Mouse (Mus musculus) cerebellum, adult 2 months (tissue): ENCODE measurements around the gene Galm. TPM values are rescaled to one million over a fixed set of nuclear protein-coding genes. Genes with fewer than 3 reads are reported as not detected.
"Not testable (repeated sequence)": the region's sequence is repeated elsewhere in the genome, so short reads cannot be mapped to it uniquely, and the experiment has no call there.

ENCODE experiments used
- DNase-seq, 2 experiments: peaks; one replicate each; pipeline ENCODE4 v3.0.0; 2021
- H3K27ac ChIP-seq: fragments of 200-500 bp; 2 replicates; pipeline ENCODE4 v1.5.1; 2012; ENCODE audit warnings: low read length, control low read depth, inconsistent platforms; ENCODE audit not compliant: insufficient read depth
- H3K27me3 ChIP-seq: fragments of 200-500 bp; 2 replicates; pipeline ENCODE4 v1.6.1; 2012; ENCODE audit warnings: inconsistent platforms, mild to moderate bottlenecking, low read length, moderate library complexity; ENCODE audit not compliant: control insufficient read depth, insufficient read depth
- H3K4me1 ChIP-seq: fragments of 200-500 bp; 2 replicates; pipeline ENCODE4 v1.6.1; 2011; ENCODE audit warnings: low read length; ENCODE audit not compliant: control insufficient read depth, insufficient read depth
- H3K4me3 ChIP-seq: fragments of 200-500 bp; replicated peaks from 2 replicates; pipeline ENCODE3; 2011; ENCODE audit warnings: mild to moderate bottlenecking, low read depth, low read length, control low read depth; ENCODE audit not compliant: insufficient read depth
- CTCF ChIP-seq: fragments of 200-500 bp; IDR thresholded peaks from 2 replicates; pipeline ENCODE4 v1.5.1; 2011; ENCODE audit warnings: low read depth, mild to moderate bottlenecking, control low read depth, low read length, moderate library complexity, borderline replicate concordance; ENCODE audit not compliant: insufficient read depth
- POLR2A ChIP-seq: fragments of 200-500 bp; IDR thresholded peaks from 2 replicates; pipeline ENCODE4 v1.6.1; 2011; ENCODE audit warnings: low read length, control low read depth, borderline replicate concordance; ENCODE audit not compliant: insufficient read depth
- WGBS: fragments of 180-500 bp; shearing (Covaris S2); methylation state at CpG from one replicate; pipeline ENCODE4 v1.1.7; 2018; 5-methylcytosine and 5-hydroxymethylcytosine counted together
- polyA plus RNA-seq: library from polyadenylated mRNA; depleted of rRNA; stranded (reverse); fragments of >200 nt; gene quantifications from 2 replicates; pipeline ENCODE4 v1.2.3, GENCODE M21; 2012

Gene Galm
- polyA plus RNA-seq, 1 experiment, result 3.4 TPM

GRCm38 (mm10) chr17:80206671-80207581 lies 79.7 kb downstream of the Galm start, which contains the start of the genes Srsf7 and Ttc39d:
Gene Srsf7, minus strand, starts transcription at chr17:80207307.
Gene Ttc39d, plus strand, starts transcription at chr17:80207460.
- peak; percentile 98 to 99 for DNase-seq
- peak within 1 kb of the TSS; percentile 60 for H3K4me3 ChIP-seq
- H3K27me3 ChIP-seq, result no peaks in the 10 kb centered on the region
- H3K4me1 ChIP-seq, result no peaks in the 10 kb centered on the region
- peak within 1 kb of the TSS; percentile 85 for H3K27ac ChIP-seq
- TF ChIP-seq POLR2A, result peak; percentile 100
- TF ChIP-seq CTCF, result no peak
- under 1% methylated on average over 90 of the region's 95 CpGs for WGBS

- not testable (repeated sequence) for H3K27me3 ChIP-seq, H3K27ac ChIP-seq, H3K4me1 ChIP-seq, H3K4me3 ChIP-seq, DNase-seq
- WGBS, result 96% methylated on average over 4 of the region's 4 CpGs
Measured at GRCm38 (mm10) chr17:80213998-80214397, 86.7 kb downstream of the Galm start.

DNA sequence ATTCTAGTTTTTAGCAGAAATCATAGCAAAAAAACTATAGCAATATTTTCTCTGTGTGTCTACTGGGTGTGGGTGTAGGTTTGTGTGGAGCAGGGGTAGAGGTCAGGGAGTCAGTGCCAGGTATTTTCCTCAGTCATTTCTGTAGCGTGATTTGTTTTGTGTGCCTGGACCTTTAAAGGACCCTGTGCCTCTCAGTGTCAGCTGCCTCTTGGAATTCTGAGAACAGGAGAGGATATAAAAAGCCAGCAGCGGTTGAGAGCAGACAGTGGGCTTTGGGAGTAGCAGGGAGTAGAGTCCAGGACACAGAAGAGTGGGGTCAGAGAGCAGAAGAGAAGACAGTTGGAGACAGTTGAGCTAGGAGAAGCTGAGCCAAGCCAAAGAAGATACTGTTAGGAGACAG lies 92.9 kb downstream of the Galm start:
- no peak overlapping the region for H3K27ac ChIP-seq
- no peak for TF ChIP-seq CTCF
- no peak for TF ChIP-seq POLR2A
- no peaks in the 10 kb centered on the region for H3K4me1 ChIP-seq
- 74% methylated on average over 2 of the region's 2 CpGs for WGBS
- H3K27me3 ChIP-seq, result no peaks in the 10 kb centered on the region
- no peak for DNase-seq
- H3K4me3 ChIP-seq, result no peak overlapping the region

DNA sequence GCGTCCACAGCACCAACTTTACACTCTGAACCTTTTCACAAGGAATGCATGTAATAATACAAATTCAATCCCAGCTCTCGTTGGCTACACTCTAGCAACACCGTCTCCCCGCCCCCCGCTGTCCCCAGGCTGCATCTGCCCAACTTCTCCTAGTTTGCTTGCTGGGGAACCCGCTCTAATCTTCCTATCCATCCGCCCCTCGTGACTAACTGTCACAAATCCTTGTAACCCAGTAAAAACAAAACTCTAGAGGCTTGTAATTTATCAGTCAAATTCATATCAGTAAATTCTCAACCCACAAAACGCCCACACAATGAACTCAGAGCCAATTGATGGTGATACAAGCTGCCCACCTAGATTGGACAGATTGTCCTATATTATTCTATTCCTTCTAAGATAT lies 93.9 kb downstream of the Galm start:
- no peak for DNase-seq
- Histone ChIP-seq H3K27me3 (no peaks in the 10 kb centered on the region), H3K4me1 (no peaks in the 10 kb centered on the region), H3K4me3 (no peak overlapping the region), H3K27ac (no peak overlapping the region)
- TF ChIP-seq POLR2A (no peak), CTCF (no peak)
- WGBS, result 61% methylated on average over 9 of the region's 9 CpGs

DNA sequence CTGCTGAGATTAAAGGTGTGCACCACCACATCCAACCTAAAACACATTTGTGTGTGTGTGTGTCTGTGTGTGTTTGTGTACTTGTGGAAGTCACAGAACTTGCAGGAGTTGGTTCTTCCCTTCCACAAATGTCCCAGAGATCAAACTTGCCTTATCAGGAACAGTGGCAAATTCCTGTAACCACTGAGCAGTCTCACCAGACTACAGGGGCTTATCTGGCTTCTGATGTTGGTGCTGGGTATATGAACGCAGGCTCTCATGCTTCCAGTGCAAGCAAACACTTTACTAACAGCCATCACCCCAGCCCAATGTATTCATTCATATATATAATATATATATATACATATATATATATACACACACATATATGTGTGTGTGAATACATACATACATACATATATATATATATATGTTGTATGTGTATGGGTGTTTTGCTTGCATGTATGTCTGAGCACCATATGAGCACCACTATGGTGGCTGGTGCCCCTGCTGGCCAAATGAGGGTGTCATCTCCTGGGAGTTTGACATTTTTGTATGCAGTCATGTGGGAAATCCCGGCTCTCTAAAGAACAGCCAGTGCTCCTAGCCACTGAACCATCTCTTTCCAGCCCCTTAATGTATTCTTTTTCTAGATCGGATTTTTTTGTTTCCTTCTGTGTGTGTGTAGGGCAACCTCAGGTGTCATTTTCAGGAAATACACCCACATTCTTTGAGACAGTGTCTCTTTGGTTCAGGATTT lies 94.8 kb downstream of the Galm start:
- no peak for TF ChIP-seq CTCF
- TF ChIP-seq POLR2A, result no peak
- no peak for DNase-seq
- 58% methylated on average over 3 of the region's 3 CpGs for WGBS
- Histone ChIP-seq H3K27me3 (no peaks in the 10 kb centered on the region), H3K4me1 (no peaks in the 10 kb centered on the region), H3K27ac (no peak overlapping the region), H3K4me3 (no peak overlapping the region)

GRCm38 (mm10) chr17:80223829-80224228 lies 96.6 kb downstream of the Galm start:
- WGBS, result 2% methylated on average over 9 of the region's 9 CpGs
- H3K27ac ChIP-seq, result no peak overlapping the region
- H3K27me3 ChIP-seq, result no peaks in the 10 kb centered on the region
- peak overlapping the region; percentile 86 for H3K4me3 ChIP-seq
- no peak for DNase-seq
- TF ChIP-seq CTCF, result no peak
- no peak for TF ChIP-seq POLR2A
- no peaks in the 10 kb centered on the region for H3K4me1 ChIP-seq

- Histone ChIP-seq H3K4me1 (no peaks in the 10 kb centered on the region; the same call in 1 of the 2 replicates), H3K27ac (0 out of 2 replicates have a peak within 1 kb of the TSS, but pooled peaks have one; percentile 30), H3K4me3 (peak within 1 kb of the TSS; percentile 86), H3K27me3 (no peaks in the 10 kb centered on the region)
- DNase-seq, result peak; percentile 87 to 90
- TF ChIP-seq CTCF (no peak), POLR2A (peak; percentile 85; the same call in 1 of the 2 replicates)
- WGBS, result under 1% methylated on average over 33 of the region's 33 CpGs
Measured at GRCm38 (mm10) chr17:80224326-80225116, 97.2 kb downstream of the Galm start, which contains the start of gene Gemin6. Gene Gemin6, plus strand, starts transcription at chr17:80224441.

GRCm38 (mm10) chr17:80225142-80225541 lies 97.9 kb downstream of the Galm start:
- H3K27me3 ChIP-seq, DNase-seq, H3K4me1 ChIP-seq, H3K27ac ChIP-seq: not testable (repeated sequence)
- WGBS, result 46% methylated on average over 5 of the region's 5 CpGs
- peak overlapping the region; percentile 86 for H3K4me3 ChIP-seq
